Mouse (Mus musculus) embryonic facial prominence, embryonic 13.5 days (tissue): ENCODE measurements at regions not wholly inside any gene's neighbourhood (a gene's known extent, or its start where the extent isn't known, plus 50 kb on each side); places are given as distances from the start of the nearest gene placed in this dataset.

Experiments used
- ATAC-seq: fragments of 200-750 bp; cut with Nextera tagmentation; 2 replicates; pipeline ENCODE4 v1.8.0; 2017; ENCODE audit warnings: low read depth; ENCODE audit not compliant: insufficient number of reproducible peaks, insufficient read depth, low FRiP score, low TSS enrichment
- H3K27ac ChIP-seq: fragments of 300-500 bp; sonication (generic); 2 replicates; pipeline ENCODE4 v1.5.1; 2015; ENCODE audit warnings: moderate library complexity, mild to moderate bottlenecking, inconsistent platforms
- H3K27me3 ChIP-seq: fragments of 300-500 bp; sonication (generic); 2 replicates; pipeline ENCODE4 v1.6.1; 2015; ENCODE audit warnings: mild to moderate bottlenecking, inconsistent platforms
- H3K36me3 ChIP-seq: fragments of 300-500 bp; sonication (generic); 2 replicates; pipeline ENCODE4 v1.6.1; 2015; ENCODE audit warnings: mild to moderate bottlenecking, inconsistent platforms
- H3K4me1 ChIP-seq: fragments of 300-500 bp; sonication (generic); 2 replicates; pipeline ENCODE4 v1.6.1; 2015; ENCODE audit warnings: inconsistent platforms
- H3K4me2 ChIP-seq: fragments of 300-500 bp; sonication (generic); 2 replicates; pipeline ENCODE4 v1.6.1; 2015; ENCODE audit warnings: moderate library complexity, mild to moderate bottlenecking, inconsistent platforms
- H3K4me3 ChIP-seq: fragments of 300-500 bp; sonication (generic); 2 replicates; pipeline ENCODE4 v1.5.1; 2015; ENCODE audit warnings: mild to moderate bottlenecking, inconsistent platforms
- H3K9ac ChIP-seq: fragments of 300-500 bp; sonication (generic); 2 replicates; pipeline ENCODE4 v1.6.1; 2015; ENCODE audit warnings: mild to moderate bottlenecking, inconsistent platforms
- H3K9me3 ChIP-seq: fragments of 300-500 bp; sonication (generic); 2 replicates; pipeline ENCODE4 v1.6.1; 2016; ENCODE audit warnings: inconsistent platforms
- WGBS: fragments of 180-500 bp; shearing (Covaris S2); methylation state at CpG from one replicate; pipeline ENCODE4 v1.1.7; 2015; ENCODE audit warnings: mixed read lengths; 5-methylcytosine and 5-hydroxymethylcytosine counted together

- Histone ChIP-seq H3K4me3 (no peak overlapping the region), H3K4me1 (peaks cover 70% of the 10 kb centered on the region), H3K4me2 (peak overlapping the region; percentile 26), H3K9ac (peak overlapping the region; percentile 54; the same call in 1 of the 2 replicates), H3K27ac (peak overlapping the region; percentile 88), H3K27me3 (no peaks in the 10 kb centered on the region), H3K9me3 (no peaks in the 10 kb centered on the region), H3K36me3 (no peaks in the 10 kb centered on the region)
- ATAC-seq = no peak
- WGBS = 29% methylated on average over 13 of the region's 13 CpGs
Observed at GRCm38 (mm10) chr12:27139683-27140334, 202.6 kb downstream of the Sox11 start.

GRCm38 (mm10) chr12:27138663-27139633, 203.4 kb downstream of the Sox11 start:
- no peaks in the 10 kb centered on the region for H3K27me3 ChIP-seq
- H3K4me3 ChIP-seq = no peak overlapping the region
- ATAC-seq = no peak
- H3K4me2 ChIP-seq = peak overlapping the region; percentile 26; the same call in 1 of the 2 replicates
- H3K9me3 ChIP-seq = no peaks in the 10 kb centered on the region
- H3K27ac ChIP-seq = peak overlapping the region; percentile 88
- WGBS = 21% methylated on average over 13 of the region's 13 CpGs
- peaks cover 78% of the 10 kb centered on the region for H3K4me1 ChIP-seq
- H3K9ac ChIP-seq = peak overlapping the region; percentile 54; the same call in 1 of the 2 replicates
- no peaks in the 10 kb centered on the region for H3K36me3 ChIP-seq

- Histone ChIP-seq H3K9ac (no peak overlapping the region), H3K4me3 (no peak overlapping the region), H3K36me3 (no peaks in the 10 kb centered on the region), H3K4me1 (peaks cover 79% of the 10 kb centered on the region), H3K4me2 (peak overlapping the region; percentile 41), H3K9me3 (no peaks in the 10 kb centered on the region), H3K27me3 (no peaks in the 10 kb centered on the region), H3K27ac (peak overlapping the region; percentile 83)
- 13% methylated on average over 10 of the region's 10 CpGs for WGBS
- ATAC-seq = no peak
Observed at GRCm38 (mm10) chr12:27135997-27136559, 206.3 kb downstream of the Sox11 start.

- H3K27me3 ChIP-seq = no peaks in the 10 kb centered on the region
- WGBS = 93% methylated on average over 1 of the region's 1 CpGs
- ATAC-seq = no peak
Observed at GRCm38 (mm10) chr12:27130544-27130943, 211.8 kb downstream of the Sox11 start.

GRCm38 (mm10) chr12:27127054-27127605, 215.2 kb downstream of the Sox11 start:
- Histone ChIP-seq H3K4me3 (no peak overlapping the region), H3K9me3 (no peaks in the 10 kb centered on the region), H3K4me1 (peaks cover 8% of the 10 kb centered on the region; the same call in 1 of the 2 replicates), H3K27ac (no peak overlapping the region), H3K4me2 (no peak overlapping the region), H3K9ac (no peak overlapping the region), H3K27me3 (no peaks in the 10 kb centered on the region), H3K36me3 (no peaks in the 10 kb centered on the region)
- no peak for ATAC-seq
- WGBS = 64% methylated on average over 10 of the region's 10 CpGs

More at GRCm38 (mm10) chr12:27130544-27130943, 211.8 kb downstream of the Sox11 start:
- H3K9me3 ChIP-seq = no peaks in the 10 kb centered on the region
- H3K27ac ChIP-seq = no peak overlapping the region
- no peak overlapping the region for H3K4me2 ChIP-seq
- no peaks in the 10 kb centered on the region for H3K36me3 ChIP-seq
- H3K4me3 ChIP-seq = no peak overlapping the region
- no peak overlapping the region for H3K9ac ChIP-seq
- peaks cover 34% of the 10 kb centered on the region for H3K4me1 ChIP-seq

GRCm38 (mm10) chr12:27118581-27118980, 223.8 kb downstream of the Sox11 start:
- no peak for ATAC-seq
- no peaks in the 10 kb centered on the region for H3K27me3 ChIP-seq
- no peak overlapping the region for H3K9ac ChIP-seq
- H3K4me1 ChIP-seq = peaks cover 16% of the 10 kb centered on the region
- H3K4me2 ChIP-seq = no peak overlapping the region
- no peaks in the 10 kb centered on the region for H3K9me3 ChIP-seq
- no peak overlapping the region for H3K27ac ChIP-seq
- 73% methylated on average over 6 of the region's 6 CpGs for WGBS
- no peaks in the 10 kb centered on the region for H3K36me3 ChIP-seq
- no peak overlapping the region for H3K4me3 ChIP-seq

- H3K4me2 ChIP-seq = no peak overlapping the region; the same call in 1 of the 2 replicates
- WGBS = 21% methylated on average over 6 of the region's 6 CpGs
- no peak overlapping the region for H3K4me3 ChIP-seq
- ATAC-seq = no peak
- H3K9ac ChIP-seq = no peak overlapping the region
- H3K36me3 ChIP-seq = no peaks in the 10 kb centered on the region
- H3K27ac ChIP-seq = no peak overlapping the region
- H3K27me3 ChIP-seq = no peaks in the 10 kb centered on the region
- H3K9me3 ChIP-seq = no peaks in the 10 kb centered on the region
- peaks cover 16% of the 10 kb centered on the region for H3K4me1 ChIP-seq
Observed at GRCm38 (mm10) chr12:27115392-27115791, 227.0 kb downstream of the Sox11 start.

- Histone ChIP-seq H3K36me3 (no peaks in the 10 kb centered on the region), H3K4me1 (peaks cover 11% of the 10 kb centered on the region; the same call in 1 of the 2 replicates), H3K4me3 (no peak overlapping the region), H3K27ac (no peak overlapping the region), H3K9me3 (no peaks in the 10 kb centered on the region), H3K9ac (no peak overlapping the region), H3K27me3 (no peaks in the 10 kb centered on the region), H3K4me2 (no peak overlapping the region)
- 36% methylated on average over 9 of the region's 9 CpGs for WGBS
- ATAC-seq = 0 out of 2 replicates have a peak, but pooled peaks have one; percentile 62
Observed at GRCm38 (mm10) chr12:27104925-27105571, 237.3 kb downstream of the Sox11 start.

GRCm38 (mm10) chr12:27102996-27103395, 239.4 kb downstream of the Sox11 start:
- no peaks in the 10 kb centered on the region for H3K36me3 ChIP-seq
- peaks cover 11% of the 10 kb centered on the region; the same call in 1 of the 2 replicates for H3K4me1 ChIP-seq
- ATAC-seq = no peak
- H3K27ac ChIP-seq = no peak overlapping the region
- H3K4me2 ChIP-seq = no peak overlapping the region
- H3K4me3 ChIP-seq = no peak overlapping the region
- no peaks in the 10 kb centered on the region for H3K9me3 ChIP-seq
- no peak overlapping the region for H3K9ac ChIP-seq
- WGBS = 80% methylated on average over 2 of the region's 2 CpGs
- H3K27me3 ChIP-seq = no peaks in the 10 kb centered on the region

- 0 out of 2 replicates have a peak, but pooled peaks cover 5% of the 10 kb centered on the region for H3K4me1 ChIP-seq
- ATAC-seq = no peak
- 83% methylated on average over 1 of the region's 1 CpGs for WGBS
- H3K27ac ChIP-seq = no peak overlapping the region
- no peaks in the 10 kb centered on the region for H3K27me3 ChIP-seq
- H3K36me3 ChIP-seq = no peaks in the 10 kb centered on the region
- peaks cover 7% of the 10 kb centered on the region; the same call in 1 of the 2 replicates for H3K9me3 ChIP-seq
- no peak overlapping the region for H3K4me2 ChIP-seq
- no peak overlapping the region for H3K4me3 ChIP-seq
- H3K9ac ChIP-seq = no peak overlapping the region
Observed at GRCm38 (mm10) chr12:27089206-27089605, 253.2 kb downstream of the Sox11 start.

- no peak overlapping the region for H3K4me2 ChIP-seq
- H3K36me3 ChIP-seq = no peaks in the 10 kb centered on the region
- 57% methylated on average over 2 of the region's 2 CpGs for WGBS
- no peak overlapping the region for H3K27ac ChIP-seq
- no peaks in the 10 kb centered on the region for H3K9me3 ChIP-seq
- H3K27me3 ChIP-seq = no peaks in the 10 kb centered on the region
- H3K9ac ChIP-seq = no peak overlapping the region
- ATAC-seq = no peak
- H3K4me1 ChIP-seq = peaks cover 22% of the 10 kb centered on the region
- no peak overlapping the region for H3K4me3 ChIP-seq
Observed at GRCm38 (mm10) chr12:27085890-27086289, 256.5 kb downstream of the Sox11 start.
